Mouse (Mus musculus) intestine, embryonic 15.5 days (tissue): ENCODE measurements at regions not wholly inside any gene's neighbourhood (a gene's known extent, or its start where the extent isn't known, plus 50 kb on each side); places are given as distances from the start of the nearest gene placed in this dataset.

Experiments used
- ATAC-seq: fragments of 200-750 bp; cut with Nextera tagmentation; 2 replicates; pipeline ENCODE4 v1.8.0; 2017; ENCODE audit warnings: moderate TSS enrichment, moderate library complexity
- H3K27ac ChIP-seq: fragments of 300-500 bp; sonication (generic); 2 replicates; pipeline ENCODE4 v1.5.1; 2015; ENCODE audit warnings: mild to moderate bottlenecking, inconsistent platforms
- H3K27me3 ChIP-seq: fragments of 300-500 bp; sonication (generic); replicated peaks from 2 replicates; pipeline ENCODE4 v1.6.1; 2015; ENCODE audit warnings: inconsistent platforms
- H3K36me3 ChIP-seq: fragments of 300-500 bp; sonication (generic); 2 replicates; pipeline ENCODE4 v1.6.1; 2015; ENCODE audit warnings: inconsistent platforms
- H3K4me1 ChIP-seq: fragments of 300-500 bp; sonication (generic); replicated peaks from 2 replicates; pipeline ENCODE4 v1.6.1; 2015; ENCODE audit warnings: inconsistent platforms
- H3K4me2 ChIP-seq: fragments of 300-500 bp; sonication (generic); replicated peaks from 2 replicates; pipeline ENCODE4 v1.6.1; 2015; ENCODE audit warnings: mild to moderate bottlenecking, inconsistent platforms
- H3K4me3 ChIP-seq: fragments of 300-500 bp; sonication (generic); replicated peaks from 2 replicates; pipeline ENCODE4 v1.5.1; 2015; ENCODE audit warnings: inconsistent platforms
- H3K9ac ChIP-seq: fragments of 300-500 bp; sonication (generic); 2 replicates; pipeline ENCODE4 v1.6.1; 2015; ENCODE audit warnings: inconsistent platforms
- H3K9me3 ChIP-seq: fragments of 300-500 bp; sonication (generic); 2 replicates; pipeline ENCODE4 v1.6.1; 2016; ENCODE audit warnings: inconsistent platforms
- WGBS: fragments of 180-500 bp; shearing (Covaris S2); methylation state at CpG from one replicate; pipeline ENCODE4 v1.1.7; 2015; 5-methylcytosine and 5-hydroxymethylcytosine counted together

DNA sequence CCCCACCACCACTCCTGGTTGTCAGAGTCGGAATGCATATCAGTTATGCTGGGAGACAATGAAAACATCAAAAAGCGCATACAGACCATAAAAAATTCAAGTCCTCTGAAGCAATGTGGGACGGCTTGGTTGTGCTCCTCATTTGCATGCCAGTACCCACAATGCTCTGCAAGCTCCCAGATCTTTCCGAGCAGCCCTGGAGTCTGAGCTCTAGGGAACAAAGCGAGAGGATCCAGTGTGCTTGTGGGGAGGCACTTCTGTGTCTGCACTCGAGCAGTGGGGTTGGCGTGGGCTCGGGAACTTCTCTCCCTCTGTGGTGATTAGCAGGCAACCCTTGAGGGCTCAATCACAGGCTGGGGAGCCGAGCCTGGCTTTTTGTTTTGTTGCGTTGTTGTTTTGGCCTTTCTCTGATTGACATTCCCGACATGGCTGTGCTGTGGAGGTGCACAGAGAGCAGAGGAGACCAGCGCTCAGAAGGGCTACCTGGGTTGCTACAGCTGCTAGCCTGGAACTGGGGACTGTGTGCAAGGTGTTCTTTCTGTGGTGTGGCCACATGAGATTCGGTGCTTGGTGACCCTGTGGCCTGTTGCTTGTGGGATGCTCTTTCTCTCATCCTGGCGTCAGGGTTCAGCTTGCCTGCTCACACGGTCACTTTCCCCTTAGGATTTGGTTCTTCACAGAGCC, 66.1 kb upstream of the Habp2 start:
- Histone ChIP-seq H3K9ac (no peak overlapping the region), H3K4me1 (no peaks in the 10 kb centered on the region), H3K4me2 (no peak overlapping the region), H3K36me3 (no peaks in the 10 kb centered on the region), H3K27ac (no peak overlapping the region), H3K27me3 (no peaks in the 10 kb centered on the region), H3K9me3 (no peaks in the 10 kb centered on the region), H3K4me3 (no peak overlapping the region)
- 72% methylated on average over 15 of the region's 15 CpGs for WGBS
- no peak for ATAC-seq

DNA sequence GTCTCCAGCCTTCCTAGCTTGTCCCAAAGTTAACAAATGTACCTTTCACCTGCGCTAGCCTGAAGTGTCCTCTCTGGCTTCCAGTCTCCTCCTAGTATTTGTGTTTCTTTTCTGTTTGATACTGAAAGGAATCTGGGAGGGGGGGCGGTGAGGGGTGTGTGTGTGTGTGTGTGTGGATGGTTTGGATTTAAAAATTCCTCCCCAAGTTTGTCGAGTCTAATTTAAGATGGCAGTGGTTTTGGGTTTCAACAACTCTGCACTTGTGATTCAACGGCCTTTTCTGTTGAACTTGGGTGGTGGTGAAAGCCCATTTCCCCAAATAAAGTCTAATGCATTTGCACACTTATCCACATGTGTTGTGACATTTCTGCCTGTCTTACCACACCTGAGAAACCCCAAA, 64.4 kb upstream of the Habp2 start:
- Histone ChIP-seq H3K9me3 (no peaks in the 10 kb centered on the region), H3K27ac (no peak overlapping the region), H3K4me2 (no peak overlapping the region), H3K27me3 (no peaks in the 10 kb centered on the region), H3K9ac (no peak overlapping the region), H3K4me1 (no peaks in the 10 kb centered on the region), H3K4me3 (no peak overlapping the region), H3K36me3 (no peaks in the 10 kb centered on the region)
- no peak for ATAC-seq
- 61% methylated on average over 4 of the region's 4 CpGs for WGBS

DNA sequence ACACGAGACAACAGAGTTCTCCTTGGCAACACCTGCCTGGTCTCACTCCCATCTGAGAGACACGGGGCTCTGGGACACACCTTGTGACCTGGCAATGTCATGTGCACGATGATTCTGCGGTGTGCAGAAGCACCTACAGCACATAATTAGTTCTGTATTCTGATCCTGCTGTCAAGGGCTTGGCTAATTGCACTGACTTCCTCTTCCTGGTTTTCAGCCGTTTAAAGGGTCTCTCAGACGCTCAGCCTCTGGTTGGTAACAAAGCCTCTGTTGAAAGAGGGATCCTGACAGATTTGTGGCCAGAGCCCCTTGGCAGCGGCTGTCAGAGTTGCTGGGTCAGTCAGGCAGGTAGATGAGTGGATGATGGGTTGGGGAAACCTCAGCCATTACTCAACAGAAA, 61.9 kb upstream of the Habp2 start:
- Histone ChIP-seq H3K9ac (no peak overlapping the region), H3K27ac (no peak overlapping the region), H3K36me3 (no peaks in the 10 kb centered on the region), H3K4me2 (no peak overlapping the region), H3K4me1 (no peaks in the 10 kb centered on the region), H3K27me3 (no peaks in the 10 kb centered on the region), H3K9me3 (no peaks in the 10 kb centered on the region), H3K4me3 (no peak overlapping the region)
- no peak for ATAC-seq
- WGBS: 28% methylated on average over 7 of the region's 7 CpGs

DNA sequence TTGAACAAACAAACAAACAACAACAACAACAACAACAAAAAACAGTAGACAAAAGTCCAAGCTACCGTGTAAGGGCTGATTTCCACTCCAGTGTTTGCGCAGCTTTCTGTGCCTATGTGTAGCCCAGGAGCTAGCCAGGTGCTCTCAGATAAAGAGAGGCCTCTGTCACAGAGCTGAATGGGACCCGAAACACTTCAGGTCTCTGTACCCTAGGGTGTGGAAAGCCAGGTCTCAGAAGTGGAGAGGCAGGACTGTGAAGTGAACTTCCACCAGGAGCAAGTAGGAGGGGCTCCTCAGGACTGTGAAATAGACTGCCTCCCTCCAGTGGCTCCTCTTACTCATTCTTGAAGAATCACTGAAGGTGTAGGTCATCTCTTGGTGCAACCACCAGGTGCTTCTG, 61.4 kb upstream of the Habp2 start:
- H3K9me3 ChIP-seq: no peaks in the 10 kb centered on the region
- no peaks in the 10 kb centered on the region for H3K36me3 ChIP-seq
- WGBS: 78% methylated on average over 3 of the region's 3 CpGs
- no peak overlapping the region for H3K9ac ChIP-seq
- H3K4me1 ChIP-seq: no peaks in the 10 kb centered on the region
- no peaks in the 10 kb centered on the region for H3K27me3 ChIP-seq
- H3K4me3 ChIP-seq: no peak overlapping the region
- ATAC-seq: no peak
- H3K4me2 ChIP-seq: no peak overlapping the region
- no peak overlapping the region for H3K27ac ChIP-seq

DNA sequence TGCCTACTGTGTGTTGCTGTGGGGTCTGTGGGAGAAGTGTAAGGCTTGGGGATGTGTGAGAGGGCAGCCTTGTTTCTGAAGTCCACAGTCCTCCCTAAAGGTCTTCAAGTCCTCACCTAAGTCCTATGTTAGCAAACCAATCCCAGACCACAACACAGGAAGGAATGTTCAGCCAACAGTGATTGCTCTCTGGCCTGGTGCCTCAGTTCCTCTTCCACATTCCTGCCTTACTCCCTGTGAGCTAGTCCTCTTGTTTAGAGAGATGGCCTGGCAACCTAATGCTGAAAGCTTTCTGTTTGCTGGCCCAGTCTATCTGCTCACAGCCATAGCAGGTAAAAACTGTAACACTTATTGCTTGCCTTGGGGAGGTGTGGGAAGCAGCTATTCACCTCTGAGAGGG, 58.4 kb upstream of the Habp2 start:
- no peak for ATAC-seq
- Histone ChIP-seq H3K9ac (no peak overlapping the region), H3K36me3 (no peaks in the 10 kb centered on the region), H3K27me3 (no peaks in the 10 kb centered on the region), H3K4me2 (no peak overlapping the region), H3K4me3 (no peak overlapping the region), H3K27ac (no peak overlapping the region), H3K4me1 (0 out of 2 replicates have a peak, but pooled peaks cover 4% of the 10 kb centered on the region), H3K9me3 (no peaks in the 10 kb centered on the region)

DNA sequence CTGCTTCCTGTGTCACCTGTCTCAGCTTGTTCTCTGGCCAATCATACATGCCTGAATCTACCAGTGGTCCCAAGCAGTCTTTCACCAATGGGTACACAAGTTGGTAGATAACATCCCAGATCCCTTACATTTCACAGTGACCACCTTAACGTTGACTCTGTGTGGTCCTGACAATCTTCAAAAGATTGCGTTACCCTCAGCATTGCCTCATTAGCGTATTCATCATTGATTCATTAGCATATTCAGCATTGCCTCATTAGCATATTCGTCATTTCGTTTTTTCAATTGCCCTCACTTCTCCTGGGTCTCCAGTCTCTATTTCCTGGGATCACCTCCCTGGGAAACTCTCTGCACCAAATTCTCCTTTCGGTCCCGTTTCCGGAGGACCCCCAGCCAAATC, 55.5 kb upstream of the Habp2 start:
- 0 out of 2 replicates have a peak, but pooled peaks cover 4% of the 10 kb centered on the region for H3K4me1 ChIP-seq
- no peaks in the 10 kb centered on the region for H3K9me3 ChIP-seq
- H3K9ac ChIP-seq: no peak overlapping the region
- ATAC-seq: no peak
- no peak overlapping the region for H3K4me2 ChIP-seq
- H3K36me3 ChIP-seq: no peaks in the 10 kb centered on the region
- H3K27ac ChIP-seq: no peak overlapping the region
- H3K4me3 ChIP-seq: no peak overlapping the region
- no peaks in the 10 kb centered on the region for H3K27me3 ChIP-seq
- WGBS: 82% methylated on average over 8 of the region's 8 CpGs

DNA sequence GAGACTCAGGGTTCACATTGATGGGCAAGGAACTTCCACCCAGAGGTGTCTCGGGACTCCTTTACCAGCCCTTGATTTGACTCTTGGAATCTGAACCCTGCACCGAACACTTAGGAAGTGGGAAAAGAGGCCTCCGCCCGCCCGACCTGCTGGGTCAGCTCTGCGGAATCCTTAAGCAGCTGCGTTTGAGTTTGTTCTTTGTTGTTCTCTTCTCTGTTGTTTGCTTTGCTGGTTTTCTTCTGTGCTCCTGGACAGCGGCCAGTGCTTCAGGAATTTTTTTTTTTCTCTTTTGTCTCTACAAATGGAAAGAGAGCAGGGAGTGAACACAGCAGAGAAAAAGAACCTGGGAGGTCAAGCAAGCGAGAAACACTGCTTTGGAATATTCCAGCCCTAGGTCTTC, 55.1 kb upstream of the Habp2 start:
- H3K4me2 ChIP-seq: no peak overlapping the region
- no peak overlapping the region for H3K4me3 ChIP-seq
- no peak overlapping the region for H3K9ac ChIP-seq
- ATAC-seq: no peak
- H3K9me3 ChIP-seq: no peaks in the 10 kb centered on the region
- 0 out of 2 replicates have a peak, but pooled peaks cover 4% of the 10 kb centered on the region for H3K4me1 ChIP-seq
- H3K36me3 ChIP-seq: no peaks in the 10 kb centered on the region
- no peak overlapping the region for H3K27ac ChIP-seq
- 48% methylated on average over 9 of the region's 9 CpGs for WGBS
- no peaks in the 10 kb centered on the region for H3K27me3 ChIP-seq

DNA sequence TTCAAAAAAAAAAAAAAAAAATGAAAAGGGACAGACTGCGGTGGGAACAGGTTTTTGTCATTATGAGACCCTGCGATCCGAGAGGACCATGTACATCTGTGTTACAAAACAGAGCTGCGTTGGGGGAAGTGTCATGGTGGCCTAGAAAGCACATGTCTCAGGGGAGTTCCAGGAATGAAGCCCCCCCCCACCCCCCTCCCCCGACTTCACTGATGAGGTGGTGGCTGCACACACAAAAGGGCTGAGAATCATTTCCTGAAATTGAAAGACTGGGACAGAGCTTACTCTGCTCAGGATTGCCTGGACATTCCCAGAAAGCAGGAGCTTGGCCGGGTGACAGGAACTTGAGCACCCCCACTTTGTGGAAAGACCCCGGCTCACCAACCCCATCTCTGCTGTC, 54.7 kb upstream of the Habp2 start:
- 67% methylated on average over 7 of the region's 7 CpGs for WGBS
- H3K9ac ChIP-seq: no peak overlapping the region
- no peak overlapping the region for H3K4me3 ChIP-seq
- no peaks in the 10 kb centered on the region for H3K9me3 ChIP-seq
- no peaks in the 10 kb centered on the region for H3K36me3 ChIP-seq
- no peak overlapping the region for H3K27ac ChIP-seq
- 0 out of 2 replicates have a peak, but pooled peaks cover 4% of the 10 kb centered on the region for H3K4me1 ChIP-seq
- H3K27me3 ChIP-seq: no peaks in the 10 kb centered on the region
- no peak overlapping the region for H3K4me2 ChIP-seq
- ATAC-seq: 0 out of 2 replicates have a peak, but pooled peaks have one; percentile 25

DNA sequence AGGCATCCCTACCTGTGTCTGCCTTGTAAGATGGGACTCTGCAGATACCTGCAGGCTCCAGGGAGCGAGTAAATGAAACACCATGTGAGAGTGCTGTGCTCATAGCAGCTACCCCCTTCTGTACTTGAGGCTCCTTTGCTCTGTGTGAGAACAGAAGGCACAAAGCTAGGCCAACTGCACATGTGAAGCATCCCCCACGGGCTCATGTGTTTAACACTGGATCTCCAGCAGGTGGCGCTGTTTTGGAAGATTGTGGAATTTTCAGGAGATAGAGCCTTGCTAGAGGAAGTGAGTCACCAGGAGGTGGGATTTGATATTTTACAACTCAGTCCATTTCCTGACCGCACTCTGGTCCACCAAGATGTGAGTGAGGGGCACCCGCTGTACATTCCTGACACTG, 54.0 kb upstream of the Habp2 start:
- no peak overlapping the region for H3K9ac ChIP-seq
- no peak overlapping the region for H3K27ac ChIP-seq
- H3K4me1 ChIP-seq: 0 out of 2 replicates have a peak, but pooled peaks cover 4% of the 10 kb centered on the region
- 98% methylated on average over 5 of the region's 5 CpGs for WGBS
- H3K4me3 ChIP-seq: no peak overlapping the region
- no peak overlapping the region for H3K4me2 ChIP-seq
- no peaks in the 10 kb centered on the region for H3K27me3 ChIP-seq
- H3K9me3 ChIP-seq: no peaks in the 10 kb centered on the region
- no peaks in the 10 kb centered on the region for H3K36me3 ChIP-seq
- ATAC-seq: no peak

DNA sequence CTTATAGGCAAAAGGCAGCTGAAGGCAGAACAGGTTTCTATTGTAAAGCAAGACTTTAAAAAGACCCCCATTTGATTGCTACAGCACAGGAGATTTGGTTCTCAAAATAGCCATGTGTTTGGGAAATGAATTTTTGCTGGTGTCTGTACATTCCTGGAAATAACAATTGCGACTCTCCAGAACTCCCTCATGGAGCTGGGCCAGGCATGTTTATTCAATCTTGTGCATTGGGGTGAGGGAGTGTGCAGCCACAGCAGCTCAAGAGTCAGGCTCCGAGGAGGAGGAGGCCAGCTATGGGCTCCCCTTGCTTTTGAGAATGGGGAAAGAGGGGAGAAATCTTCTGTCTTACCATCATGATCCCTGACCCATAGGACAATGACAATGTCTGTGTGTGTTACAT, 51.9 kb upstream of the Habp2 start:
- no peak overlapping the region for H3K4me3 ChIP-seq
- H3K27me3 ChIP-seq: no peaks in the 10 kb centered on the region
- WGBS: 35% methylated on average over 2 of the region's 2 CpGs
- ATAC-seq: no peak
- H3K36me3 ChIP-seq: no peaks in the 10 kb centered on the region
- H3K9ac ChIP-seq: no peak overlapping the region
- H3K27ac ChIP-seq: no peak overlapping the region
- H3K4me1 ChIP-seq: 0 out of 2 replicates have a peak, but pooled peaks cover 4% of the 10 kb centered on the region
- no peaks in the 10 kb centered on the region for H3K9me3 ChIP-seq
- H3K4me2 ChIP-seq: no peak overlapping the region
